Mouse (Mus musculus): ENCODE measurements around the gene Olfr736. TPM values are rescaled to one million over a fixed set of nuclear protein-coding genes. Genes with fewer than 3 reads are reported as not detected.

The Olfr736 gene
- total RNA-seq (2021): not detected
- long read RNA-seq: 0 reads

- no peak for DNase-seq (ENCODE audit: low spot score in 2 of 2)
Measured at GRCm38 (mm10) chr14:50380863-50381262, at the start of gene Olfr736. TSS of gene Olfr736 (plus strand) at chr14:50381163.

- DNase-seq (ENCODE audit: low spot score in 2 of 2): no peak
Measured at GRCm38 (mm10) chr14:50348796-50349195, 32.2 kb upstream of the Olfr736 start, which contains the start of gene Olfr735. TSS of gene Olfr735 (minus strand) at chr14:50348872.

- DNase-seq (ENCODE audit: low spot score in 2 of 2): no peak
Measured at GRCm38 (mm10) chr14:50352438-50352837, 28.5 kb upstream of the Olfr736 start.

- no peak for DNase-seq (ENCODE audit: low spot score in 2 of 2)
Measured at GRCm38 (mm10) chr14:50356725-50357124, 24.2 kb upstream of the Olfr736 start.

- no peak for DNase-seq (ENCODE audit: low spot score in 2 of 2)
Measured at GRCm38 (mm10) chr14:50357593-50357992, 23.4 kb upstream of the Olfr736 start, which contains the start of gene Tlr11. TSS of gene Tlr11 (plus strand) at chr14:50357914.

- DNase-seq (ENCODE audit: low spot score in 2 of 2): no peak
Measured at GRCm38 (mm10) chr14:50360480-50360879, 20.5 kb upstream of the Olfr736 start.

GRCm38 (mm10) chr14:50363561-50363960, 17.4 kb upstream of the Olfr736 start:
- DNase-seq (ENCODE audit: low spot score in 2 of 2): no peak

GRCm38 (mm10) chr14:50407268-50407667, 26.3 kb downstream of the Olfr736 start, which contains the start of gene Olfr738:
TSS of gene Olfr738 (plus strand) at chr14:50407568.
- no peak for DNase-seq (ENCODE audit: low spot score in 2 of 2)

- DNase-seq (ENCODE audit: low spot score in 2 of 2): no peak
Measured at GRCm38 (mm10) chr14:50418326-50418725, 37.4 kb downstream of the Olfr736 start, which contains the start of gene Olfr739. TSS of gene Olfr739 (plus strand) at chr14:50418626.

Other genes starting within 250 kb of the Olfr736 start
- not detected for gene Olfr728, start 238.5 kb upstream of the Olfr736 start, total RNA-seq (2021)
- gene Olfr729, start 228.3 kb upstream of the Olfr736 start, total RNA-seq (2021): not detected
- gene Olfr730, start 193.0 kb upstream of the Olfr736 start, total RNA-seq (2021): not detected
- not detected for gene Olfr731, start 139.3 kb upstream of the Olfr736 start, total RNA-seq (2021)
- not detected for gene Olfr732, start 97.0 kb upstream of the Olfr736 start, total RNA-seq (2021)
- gene Olfr733, start 79.6 kb upstream of the Olfr736 start, total RNA-seq (2021): not detected
- gene Olfr734, start 54.4 kb upstream of the Olfr736 start, total RNA-seq (2021): not detected
- not detected for gene Olfr735, start 32.3 kb upstream of the Olfr736 start, total RNA-seq (2021)
- not detected for gene Tlr11, start 23.2 kb upstream of the Olfr736 start, total RNA-seq (2021)
- not detected for gene Olfr738, start 26.4 kb downstream of the Olfr736 start, total RNA-seq (2021)
- gene Olfr739, start 37.5 kb downstream of the Olfr736 start, total RNA-seq (2021): not detected
- gene Olfr740, start 64.4 kb downstream of the Olfr736 start, total RNA-seq (2021): not detected
- gene Olfr741, start 91.6 kb downstream of the Olfr736 start, total RNA-seq (2021): not detected
- not detected for gene Olfr742, start 122.4 kb downstream of the Olfr736 start, total RNA-seq (2021)
- gene Olfr743, start 140.7 kb downstream of the Olfr736 start, total RNA-seq (2021): not detected
- not detected for gene Olfr744, start 233.7 kb downstream of the Olfr736 start, total RNA-seq (2021)